Mouse (Mus musculus) thymus, postnatal 0 days (tissue): ENCODE data around the gene Zbtb9. TPM values are rescaled to one million over a fixed set of nuclear protein-coding genes. Genes with fewer than 3 reads are reported as not detected.
A peak's percentile ranks its signal among the peaks of the same experiment; 100 is the strongest.
"Not testable (repeated sequence)": the region's sequence is repeated elsewhere in the genome, so short reads cannot be mapped to it uniquely, and the experiment has no call there.

ENCODE experiments used
- DNase-seq: peaks from one replicate; pipeline ENCODE4 v3.0.0-alpha.2; 2015; ENCODE audit warnings: low spot score
- polyA plus RNA-seq: library from polyadenylated mRNA; unstranded; fragments of >200 nt; fragmentation: Nextera tagmentation; extraction: Ambion mirVana; gene quantifications from 2 replicates; pipeline ENCODE4 v1.2.1, GENCODE M21; 2015

The Zbtb9 gene
- polyA plus RNA-seq = 21.1 and 24.0 TPM in 2 replicates

GRCm38 (mm10) chr17:26972703-26973574 lies at the start of gene Zbtb9:
Gene Zbtb9, plus strand, starts transcription at chr17:26973167.
- DNase-seq = peak; percentile 97

DNA sequence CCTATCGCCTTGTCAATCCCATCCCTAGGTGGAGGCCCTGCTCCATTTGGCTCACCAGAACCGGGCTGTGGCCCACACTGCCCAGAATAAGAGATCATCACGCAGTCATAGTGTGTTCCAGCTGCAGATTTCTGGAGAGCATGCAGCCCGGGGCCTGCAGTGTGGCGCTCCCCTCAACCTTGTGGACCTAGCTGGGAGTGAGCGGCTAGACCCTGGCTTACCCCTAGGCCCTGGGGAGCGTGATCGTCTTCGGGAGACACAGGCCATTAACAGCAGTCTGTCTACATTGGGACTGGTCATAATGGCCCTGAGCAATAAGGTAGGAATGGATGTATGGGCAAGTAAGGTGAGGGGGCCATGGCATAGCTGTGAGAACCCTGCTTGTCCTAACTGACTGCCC lies 47.6 kb upstream of the Zbtb9 start:
- not testable (repeated sequence) for DNase-seq

- not testable (repeated sequence) for DNase-seq
Observed at GRCm38 (mm10) chr17:26931795-26932194, 41.2 kb upstream of the Zbtb9 start.

DNA sequence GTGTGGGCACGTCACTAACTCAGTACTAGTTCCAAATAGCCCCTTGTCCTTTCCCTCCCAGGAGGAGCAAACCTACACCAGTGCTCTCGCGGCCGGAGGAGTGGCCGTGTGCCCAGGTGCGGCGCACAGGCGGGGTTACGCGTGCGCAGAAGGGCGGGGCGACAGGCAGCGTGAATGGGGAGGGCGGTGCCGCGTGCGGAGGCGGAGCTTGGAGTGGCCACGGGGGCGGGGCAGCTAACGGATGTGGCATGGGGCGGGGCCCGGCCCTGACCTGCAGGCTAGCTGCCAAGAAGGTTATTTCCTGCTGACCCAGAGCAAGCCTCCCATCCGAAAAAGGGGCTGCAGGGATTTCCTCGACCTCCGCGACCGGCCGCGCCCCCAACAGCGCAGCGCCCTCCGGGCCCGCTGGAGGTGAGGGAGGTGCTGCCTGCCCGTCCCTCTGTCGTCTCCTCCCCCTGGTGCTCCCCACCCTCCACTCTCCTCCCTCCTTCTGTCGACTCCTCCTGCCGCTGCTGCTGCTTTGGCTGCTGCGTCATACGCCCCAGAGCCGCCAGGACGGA lies 40.0 kb upstream of the Zbtb9 start, which contains the start of gene Phf1:
Gene Phf1 (plus strand): TSS at position 214 of the 560 bp plus-strand sequence.
- DNase-seq = peak; percentile 93

- no peak for DNase-seq
Observed at GRCm38 (mm10) chr17:26933419-26933818, 39.5 kb upstream of the Zbtb9 start.

DNA sequence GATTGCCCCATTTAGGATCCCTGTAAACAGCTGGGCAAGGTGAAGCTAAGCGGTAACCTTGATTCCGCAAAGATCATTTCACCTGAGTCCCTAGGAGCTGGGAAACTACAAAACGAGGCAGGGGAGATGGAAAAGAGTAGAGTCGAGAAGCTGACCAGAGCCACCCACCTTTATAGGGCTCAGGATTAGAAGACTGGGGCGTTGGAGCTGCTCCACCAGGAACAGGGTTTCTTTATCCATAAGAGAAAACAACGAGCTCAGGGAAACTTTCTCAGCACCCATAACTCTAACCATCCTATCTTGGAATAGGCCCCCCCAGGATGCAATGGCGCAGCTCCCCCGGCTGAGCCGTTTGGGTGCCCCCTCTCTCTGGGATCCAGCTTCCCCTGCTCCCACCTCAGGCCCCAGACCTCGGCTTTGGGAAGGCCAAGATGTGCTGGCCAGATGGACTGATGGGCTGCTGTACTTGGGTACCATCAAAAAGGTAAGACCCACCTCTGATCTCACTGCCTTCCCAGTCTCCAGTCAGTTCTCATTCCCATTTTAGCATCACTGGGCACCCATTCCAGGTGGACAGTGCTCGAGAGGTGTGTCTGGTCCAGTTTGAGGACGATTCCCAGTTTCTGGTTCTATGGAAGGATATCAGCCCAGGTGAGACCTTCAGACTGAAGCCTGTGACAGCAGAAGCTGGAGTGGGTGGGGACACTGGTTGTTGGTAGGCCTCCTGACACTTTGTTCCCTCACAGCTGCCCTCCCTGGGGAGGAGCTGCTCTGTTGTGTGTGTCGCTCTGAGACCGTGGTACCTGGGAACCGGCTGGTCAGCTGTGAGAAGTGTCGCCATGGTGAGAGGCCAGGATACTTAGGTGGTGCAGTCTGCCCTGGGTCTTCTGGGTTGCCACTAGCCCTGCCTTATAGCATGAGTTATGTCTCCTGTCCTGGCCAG lies 38.8 kb upstream of the Zbtb9 start:
- no peak for DNase-seq

DNA sequence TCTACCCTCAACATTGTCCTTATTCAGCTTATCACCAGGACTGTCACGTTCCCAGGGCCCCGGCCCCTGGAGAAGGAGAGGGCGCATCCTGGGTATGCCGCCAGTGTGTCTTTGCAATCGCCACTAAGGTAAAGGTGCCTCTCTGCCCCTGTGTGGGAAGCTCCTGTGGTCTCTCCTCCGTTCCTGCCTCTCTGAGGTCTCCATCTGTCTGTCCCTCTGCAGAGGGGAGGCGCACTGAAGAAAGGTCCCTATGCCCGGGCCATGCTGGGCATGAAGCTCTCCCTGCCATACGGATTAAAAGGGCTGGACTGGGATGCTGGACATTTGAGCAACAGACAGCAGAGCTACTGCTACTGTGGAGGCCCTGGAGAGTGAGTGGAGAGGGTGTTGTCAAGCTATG lies 37.9 kb upstream of the Zbtb9 start:
- no peak for DNase-seq

- DNase-seq = no peak
Observed at GRCm38 (mm10) chr17:26936453-26936852, 36.5 kb upstream of the Zbtb9 start.

GRCm38 (mm10) chr17:26936921-26937695 lies 35.9 kb upstream of the Zbtb9 start:
- no peak for DNase-seq

DNA sequence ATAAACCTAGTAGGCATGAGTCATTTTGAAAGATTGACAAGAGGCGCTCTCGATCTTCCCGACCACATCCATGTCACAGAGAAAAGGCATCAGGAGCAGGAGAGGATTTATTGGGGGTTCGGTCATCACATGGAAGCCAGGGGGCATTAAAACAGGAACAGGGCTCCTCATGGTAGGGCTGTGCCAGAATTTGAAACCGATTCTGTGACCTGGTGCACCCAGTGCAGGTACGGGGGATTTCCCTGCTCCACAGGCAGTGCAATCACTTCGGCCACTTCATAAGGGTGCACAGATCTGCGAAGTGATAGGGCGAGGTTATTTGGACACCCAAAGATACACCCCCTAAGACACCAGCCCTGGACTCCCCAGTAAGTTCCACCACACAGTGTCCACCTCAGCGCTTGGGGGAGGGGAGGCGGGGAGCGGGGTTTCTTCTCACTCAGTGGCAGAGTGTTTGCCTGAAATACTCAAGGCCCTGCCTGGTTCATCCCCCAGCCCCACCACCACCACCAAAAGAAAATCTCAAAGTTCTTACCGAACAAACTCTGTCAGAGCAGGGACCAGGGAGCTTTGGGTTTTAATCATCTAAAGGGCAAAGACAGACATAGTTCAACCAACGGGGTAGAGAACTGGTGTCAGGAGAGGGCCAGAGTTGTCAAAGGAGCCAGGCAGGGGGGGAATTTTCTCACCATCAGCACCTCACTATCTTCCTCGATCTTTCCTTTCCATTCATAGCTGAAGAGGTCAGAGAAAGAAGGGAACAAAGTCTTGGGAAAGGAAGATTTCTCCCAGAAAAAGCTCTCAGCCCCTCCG lies 34.9 kb upstream of the Zbtb9 start:
- no peak for DNase-seq

DNA sequence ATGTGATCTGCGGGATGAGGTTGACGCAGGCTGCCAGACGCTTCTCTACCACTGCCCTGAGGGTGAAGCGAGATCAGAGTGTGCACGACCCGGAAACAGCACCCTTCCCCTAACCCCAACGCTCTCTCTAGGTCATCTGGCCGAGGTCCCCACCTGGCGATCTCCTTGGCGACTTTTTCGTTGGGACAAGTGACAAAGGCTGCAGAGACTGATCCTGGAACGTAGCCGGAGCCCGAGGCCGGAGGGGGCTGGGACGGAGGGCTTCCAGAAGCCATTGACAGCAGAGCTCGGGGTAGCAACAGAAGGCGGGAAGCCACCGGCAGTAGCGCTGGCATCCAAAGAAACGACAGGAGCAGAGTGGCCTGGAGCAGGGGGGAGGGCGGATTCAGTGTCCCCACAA lies 34.2 kb upstream of the Zbtb9 start:
- no peak for DNase-seq

DNA sequence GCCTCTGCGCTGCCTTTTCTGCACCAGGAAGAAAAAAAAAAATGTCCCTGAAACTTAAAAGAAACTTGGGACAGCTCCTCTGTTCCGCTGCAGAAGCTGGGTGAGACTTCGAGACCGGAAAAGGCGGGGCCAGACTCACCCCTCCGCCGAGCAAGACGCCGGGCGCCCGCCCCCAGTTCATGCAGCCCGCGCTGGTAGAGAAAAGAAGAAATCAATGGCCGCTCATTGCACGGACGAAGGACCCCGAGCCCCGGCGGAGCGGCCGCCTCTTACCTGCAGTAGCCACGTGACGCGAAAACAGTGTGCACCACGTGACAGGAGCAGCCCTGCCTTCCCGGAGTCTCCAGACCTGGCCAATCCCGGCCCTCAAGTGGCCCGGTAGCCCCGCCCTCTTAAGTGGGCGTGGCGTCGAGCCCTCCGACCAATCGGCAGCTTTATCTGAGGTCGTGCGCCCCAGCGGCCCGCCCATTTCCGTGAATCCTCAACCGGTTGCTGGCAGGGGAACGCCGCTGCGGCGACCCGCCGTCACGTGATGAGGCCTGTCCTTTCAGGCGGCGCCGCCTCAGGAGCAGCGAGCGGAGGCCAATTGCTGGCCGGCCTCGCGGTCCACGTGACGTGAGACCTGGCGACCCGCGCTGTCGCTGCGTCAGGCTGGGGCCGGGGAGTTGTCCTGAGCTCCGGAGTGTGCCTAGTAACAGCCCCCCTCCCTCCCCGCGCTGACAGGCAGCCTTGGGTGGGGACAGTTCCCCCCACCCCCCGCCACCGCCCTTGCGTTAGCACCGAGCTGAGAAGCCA lies 33.6 kb upstream of the Zbtb9 start, which contains the start of gene Cuta:
Gene Cuta (minus strand): TSS at position 392 of the 795 bp plus-strand sequence.
- DNase-seq = peak; percentile 100

- no peak for DNase-seq
Observed at GRCm38 (mm10) chr17:26939973-26940300, 33.0 kb upstream of the Zbtb9 start.

GRCm38 (mm10) chr17:26941031-26941789 lies 31.8 kb upstream of the Zbtb9 start, which contains the start of gene Syngap1:
Gene Syngap1, plus strand, starts transcription at chr17:26941253.
- DNase-seq = peak; percentile 13

DNA sequence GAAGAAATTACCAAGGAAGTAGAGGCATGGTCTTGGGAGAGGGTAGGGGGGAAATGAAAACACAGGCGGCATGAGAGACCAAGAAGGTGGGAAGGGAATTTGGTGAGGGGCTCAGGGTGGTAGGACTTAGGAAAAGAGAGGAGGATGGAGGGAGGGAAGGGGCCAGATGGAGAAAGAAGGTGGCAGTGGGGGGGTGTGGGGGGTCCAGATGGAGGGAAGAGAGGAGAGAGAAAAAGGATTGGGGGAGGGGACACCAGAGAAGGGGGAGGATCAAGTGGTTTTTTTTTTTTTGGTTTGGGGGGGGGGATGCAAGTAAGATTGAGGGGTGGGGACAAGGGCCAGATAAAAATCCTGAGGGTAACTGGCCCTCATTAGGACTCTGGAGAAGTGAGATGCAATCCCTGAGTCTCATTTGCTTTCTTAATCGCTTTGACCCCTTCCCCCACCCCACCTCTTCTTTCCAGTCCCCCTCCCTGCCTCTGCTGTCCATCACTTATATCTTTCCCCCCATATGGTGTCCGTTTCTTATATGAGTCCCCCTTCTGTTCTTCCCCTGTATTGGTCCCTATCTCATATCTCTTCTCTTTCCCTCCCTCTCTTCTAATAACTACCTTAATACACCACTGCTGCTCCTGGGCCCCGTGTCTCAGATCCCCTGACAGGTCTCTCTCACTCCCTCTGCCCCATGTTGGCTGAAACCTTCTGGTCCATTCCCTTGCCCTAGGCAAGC lies 31.0 kb upstream of the Zbtb9 start:
- no peak for DNase-seq

- no peak for DNase-seq
Observed at GRCm38 (mm10) chr17:26945824-26946495, 27.0 kb upstream of the Zbtb9 start.

DNA sequence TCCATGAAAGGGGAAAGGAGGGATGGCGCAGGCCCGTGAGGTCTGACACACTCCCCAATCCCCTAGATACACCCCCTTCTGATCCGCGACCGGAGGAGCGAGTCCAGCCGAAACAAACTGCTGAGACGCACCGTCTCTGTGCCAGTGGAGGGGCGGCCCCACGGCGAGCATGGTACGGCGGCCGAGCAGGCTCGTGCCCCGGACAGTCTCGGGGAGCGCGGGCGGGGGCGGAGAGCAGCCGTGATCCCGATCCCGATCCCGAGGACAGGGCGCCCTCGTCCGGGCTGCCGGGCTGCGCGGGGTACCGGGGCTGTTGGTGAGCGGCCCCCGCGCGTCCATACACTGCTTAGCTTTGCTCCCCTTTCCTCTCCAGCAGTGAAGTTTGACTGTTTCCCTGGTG lies 26.4 kb upstream of the Zbtb9 start:
- no peak for DNase-seq
